Mouse (Mus musculus) olfactory bulb, adult 2 months (tissue): ENCODE data around the gene Paqr4.

ENCODE experiments used
- CTCF ChIP-seq: fragments of 200-500 bp; IDR thresholded peaks from 2 replicates; pipeline ENCODE4 v1.5.1; 2012; ENCODE audit warnings: low read depth, mild to moderate bottlenecking, low read length, moderate library complexity; ENCODE audit not compliant: insufficient read depth
- POLR2A ChIP-seq: fragments of 200-500 bp; IDR thresholded peaks from 2 replicates; pipeline ENCODE4 v1.6.1; 2012; ENCODE audit warnings: mild to moderate bottlenecking, low read depth, low read length, moderate library complexity; ENCODE audit not compliant: insufficient read depth

- TF ChIP-seq POLR2A, result no peak
- TF ChIP-seq CTCF, result no peak
These were observed 4.0 kb upstream of the Paqr4 start for GRCm38 (mm10) chr17:23744651-23745050.
